Mouse (Mus musculus): ENCODE results near the gene Aqp5. TPM values are rescaled to one million over a fixed set of nuclear protein-coding genes. Genes with fewer than 3 reads are reported as not detected.

Aqp5 gene
- under 1 TPM; 0.32 to 0.62 TPM for total RNA-seq (2021)
- long read RNA-seq = 0 reads

DNA sequence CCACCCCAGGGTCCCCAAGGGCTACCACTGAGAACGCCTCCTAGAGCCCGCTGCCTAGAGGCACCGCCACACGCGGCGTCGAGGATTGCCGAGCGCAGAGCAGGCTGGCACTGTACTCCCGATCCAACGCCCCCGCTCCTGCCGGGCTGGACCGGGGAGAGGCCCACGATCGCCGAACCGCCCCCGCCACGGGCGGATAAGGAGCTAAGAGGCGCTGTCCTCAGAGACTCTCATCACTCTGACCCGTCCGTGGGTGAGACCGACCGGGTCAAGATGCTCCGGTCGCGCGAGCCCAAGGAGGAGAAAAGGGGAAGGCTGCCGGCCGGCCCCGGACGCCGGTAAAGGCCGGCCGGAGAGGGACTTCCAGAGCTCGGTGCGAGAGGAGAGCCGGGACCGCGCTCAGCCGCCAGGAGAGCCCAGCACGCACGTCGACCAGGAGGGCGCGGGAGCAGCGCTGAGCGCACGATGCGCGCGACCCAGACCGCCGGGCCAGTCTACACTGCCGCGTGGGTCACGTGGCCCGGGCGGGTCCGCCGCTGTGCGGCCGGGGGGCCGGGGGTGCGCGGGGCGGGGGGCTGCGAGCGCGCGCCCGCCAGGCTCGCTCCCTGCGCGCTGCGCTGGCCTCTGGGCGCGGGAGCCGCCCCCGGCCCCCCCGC, at the start of gene Aqp5:
TSS of gene Aqp5 (plus strand) at position 354 of the 656 bp plus-strand sequence.
- DNase-seq (ENCODE audit: low spot score in 2 of 2) = no peak

DNA sequence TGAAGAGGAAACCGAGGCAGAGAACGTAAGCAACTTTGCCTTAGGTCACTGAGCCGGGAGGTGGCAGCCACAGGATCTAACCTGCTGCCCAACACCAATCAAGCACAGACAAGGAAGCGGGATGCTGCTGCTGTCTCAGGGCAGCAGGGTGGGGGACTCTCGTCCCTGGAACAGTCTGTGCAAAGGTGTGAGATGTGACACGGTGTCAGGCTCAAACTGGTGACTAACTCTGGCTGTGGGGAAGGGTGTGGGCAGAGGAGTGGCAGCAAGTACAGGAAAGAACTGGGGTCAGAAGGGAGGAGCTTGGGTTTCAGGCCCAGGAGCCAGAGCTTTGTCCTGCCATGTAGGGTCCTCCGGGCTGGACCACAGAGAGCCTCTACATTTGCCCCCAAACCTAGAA, 46.5 kb upstream of the Aqp5 start:
- DNase-seq (ENCODE audit: low spot score in 2 of 2) = no peak

DNA sequence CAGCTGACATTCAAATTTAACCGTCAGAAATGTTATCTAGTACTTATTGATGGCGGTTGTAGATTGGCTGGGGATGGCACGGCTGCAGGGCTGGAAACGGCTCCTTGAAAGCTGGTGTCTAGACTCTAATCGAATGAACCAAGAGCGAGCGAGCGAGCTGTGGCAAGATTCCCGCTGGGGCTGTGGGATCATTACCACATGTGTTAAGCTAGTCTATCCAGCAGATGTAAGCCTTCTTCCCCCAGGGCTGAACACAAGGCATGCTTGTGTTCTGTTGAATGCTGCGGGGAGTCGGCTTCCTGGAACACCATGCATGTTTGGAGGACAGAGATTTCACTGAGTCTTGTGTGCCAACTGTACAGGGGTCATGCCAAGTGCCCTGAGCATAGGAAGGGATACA, 44.0 kb upstream of the Aqp5 start:
- peak in 1 of 2 experiments; percentile 11 for DNase-seq (ENCODE audit: low spot score in 2 of 2)

DNA sequence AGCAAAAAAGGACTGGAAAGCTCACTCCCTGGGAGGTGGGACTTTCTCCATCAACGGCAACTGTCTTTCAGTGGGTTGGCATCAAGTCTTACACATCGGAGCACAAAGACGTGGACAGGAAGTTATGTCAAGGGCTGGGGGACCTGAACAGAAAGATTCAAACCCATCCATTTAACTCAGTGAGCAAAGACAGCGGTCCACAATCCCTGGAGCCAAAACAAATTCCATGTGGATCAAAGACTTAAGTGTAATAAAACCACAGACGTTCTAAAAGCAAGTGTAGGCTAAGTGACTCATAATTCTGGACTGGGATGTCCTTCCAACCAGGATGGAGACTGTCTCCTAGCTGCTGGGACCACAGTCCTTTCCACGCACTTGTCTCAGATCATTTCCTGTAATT, 42.9 kb upstream of the Aqp5 start:
- no peak for DNase-seq (ENCODE audit: low spot score in 2 of 2)

GRCm38 (mm10) chr15:99549901-99550300, 40.7 kb upstream of the Aqp5 start:
- DNase-seq (ENCODE audit: low spot score in 2 of 2) = no peak

DNA sequence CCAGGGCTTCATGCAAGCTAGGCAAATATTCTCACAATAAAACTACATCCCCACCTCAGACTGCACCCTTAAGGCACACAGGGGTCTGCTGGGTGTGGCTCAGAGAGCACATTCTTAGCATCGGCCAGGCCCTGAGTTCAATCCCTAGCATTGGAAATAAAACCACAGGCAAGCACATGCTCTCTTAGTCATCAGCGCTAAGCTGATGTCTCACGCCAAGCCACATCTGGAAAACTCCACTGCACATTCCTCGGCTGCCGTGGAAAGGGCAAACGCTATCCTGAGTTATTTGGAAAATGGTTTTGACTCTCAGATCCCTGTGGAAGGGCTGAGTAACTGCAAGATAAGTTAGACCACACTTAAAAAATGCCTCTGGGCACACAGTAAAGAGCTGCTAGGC, 36.8 kb upstream of the Aqp5 start:
- DNase-seq (ENCODE audit: low spot score in 2 of 2) = no peak

- DNase-seq (ENCODE audit: low spot score in 2 of 2) = no peak
These were observed 31.6 kb upstream of the Aqp5 start for GRCm38 (mm10) chr15:99558947-99559346.

DNA sequence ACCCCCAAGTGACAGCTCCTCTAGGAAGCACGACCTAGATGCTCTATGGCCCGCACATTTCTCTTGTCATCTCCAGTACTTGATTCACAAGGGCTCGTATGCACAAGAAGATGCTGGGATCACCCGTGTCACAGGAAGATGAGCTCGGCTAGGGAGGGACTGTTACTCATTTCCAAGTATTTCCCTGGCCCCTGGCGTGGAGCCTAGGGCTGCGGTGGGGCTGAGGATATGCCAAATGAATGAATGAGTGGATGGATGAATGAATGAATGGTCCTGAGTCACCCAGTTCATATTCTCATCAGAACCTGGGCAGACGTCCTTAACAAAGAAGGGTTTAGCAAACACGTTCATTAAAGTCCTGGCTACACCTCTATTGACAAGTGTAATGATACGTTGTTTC, 30.3 kb upstream of the Aqp5 start:
- no peak for DNase-seq (ENCODE audit: low spot score in 2 of 2)

GRCm38 (mm10) chr15:99567371-99567770, 23.2 kb upstream of the Aqp5 start:
- no peak for DNase-seq (ENCODE audit: low spot score in 2 of 2)

DNA sequence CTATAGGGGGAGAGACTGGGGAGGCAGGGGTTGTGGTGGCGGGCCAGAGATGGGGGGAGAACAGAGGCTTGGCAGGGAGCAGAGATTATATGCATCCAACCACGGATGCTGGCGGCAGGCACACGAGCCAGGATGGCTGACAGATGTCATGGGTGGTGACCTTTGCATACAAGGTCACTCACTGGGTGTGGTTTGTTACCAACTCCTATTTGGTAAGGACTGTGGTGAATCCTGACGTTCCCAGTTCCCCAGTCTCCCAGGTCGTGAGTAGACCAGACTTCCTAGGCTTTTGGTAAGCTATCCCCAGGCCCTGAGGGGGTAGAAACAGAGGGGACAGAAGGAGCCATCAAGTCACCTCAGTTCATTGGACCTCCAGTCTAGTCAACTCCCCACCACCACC, 21.9 kb upstream of the Aqp5 start:
- no peak for DNase-seq (ENCODE audit: low spot score in 2 of 2)

GRCm38 (mm10) chr15:99569123-99569522, 21.5 kb upstream of the Aqp5 start:
- DNase-seq (ENCODE audit: low spot score in 2 of 2) = no peak

DNA sequence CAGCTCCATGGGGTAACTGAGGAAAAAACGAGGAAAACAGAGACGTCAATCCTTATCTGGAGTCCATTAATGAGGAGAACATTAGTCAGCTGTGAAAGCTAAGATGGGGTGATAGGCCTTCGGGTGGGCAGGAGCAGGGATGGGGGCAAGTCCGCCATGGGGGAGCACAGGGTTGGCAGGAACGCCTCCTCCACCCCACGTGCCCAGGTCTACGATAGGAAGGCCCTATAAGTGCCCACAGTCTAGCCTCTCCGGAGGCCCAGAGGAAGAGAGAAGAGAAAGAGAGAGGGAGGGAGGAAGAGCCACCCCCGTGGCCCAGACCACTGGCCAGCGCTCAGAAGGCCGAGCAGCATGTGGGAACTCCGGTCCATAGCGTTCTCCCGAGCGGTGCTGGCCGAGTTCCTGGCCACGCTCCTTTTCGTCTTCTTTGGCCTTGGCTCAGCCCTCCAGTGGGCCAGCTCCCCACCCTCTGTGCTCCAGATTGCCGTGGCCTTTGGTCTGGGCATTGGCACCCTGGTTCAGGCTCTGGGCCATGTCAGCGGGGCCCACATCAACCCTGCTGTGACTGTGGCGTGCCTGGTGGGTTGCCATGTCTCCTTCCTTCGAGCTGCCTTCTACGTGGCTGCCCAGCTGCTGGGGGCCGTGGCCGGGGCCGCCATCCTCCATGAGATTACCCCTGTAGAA, 11.6 kb upstream of the Aqp5 start, which contains the start of gene Aqp2:
TSS of gene Aqp2 (plus strand) at position 254 of the 684 bp plus-strand sequence.
- DNase-seq (ENCODE audit: low spot score in 2 of 2) = no peak

DNA sequence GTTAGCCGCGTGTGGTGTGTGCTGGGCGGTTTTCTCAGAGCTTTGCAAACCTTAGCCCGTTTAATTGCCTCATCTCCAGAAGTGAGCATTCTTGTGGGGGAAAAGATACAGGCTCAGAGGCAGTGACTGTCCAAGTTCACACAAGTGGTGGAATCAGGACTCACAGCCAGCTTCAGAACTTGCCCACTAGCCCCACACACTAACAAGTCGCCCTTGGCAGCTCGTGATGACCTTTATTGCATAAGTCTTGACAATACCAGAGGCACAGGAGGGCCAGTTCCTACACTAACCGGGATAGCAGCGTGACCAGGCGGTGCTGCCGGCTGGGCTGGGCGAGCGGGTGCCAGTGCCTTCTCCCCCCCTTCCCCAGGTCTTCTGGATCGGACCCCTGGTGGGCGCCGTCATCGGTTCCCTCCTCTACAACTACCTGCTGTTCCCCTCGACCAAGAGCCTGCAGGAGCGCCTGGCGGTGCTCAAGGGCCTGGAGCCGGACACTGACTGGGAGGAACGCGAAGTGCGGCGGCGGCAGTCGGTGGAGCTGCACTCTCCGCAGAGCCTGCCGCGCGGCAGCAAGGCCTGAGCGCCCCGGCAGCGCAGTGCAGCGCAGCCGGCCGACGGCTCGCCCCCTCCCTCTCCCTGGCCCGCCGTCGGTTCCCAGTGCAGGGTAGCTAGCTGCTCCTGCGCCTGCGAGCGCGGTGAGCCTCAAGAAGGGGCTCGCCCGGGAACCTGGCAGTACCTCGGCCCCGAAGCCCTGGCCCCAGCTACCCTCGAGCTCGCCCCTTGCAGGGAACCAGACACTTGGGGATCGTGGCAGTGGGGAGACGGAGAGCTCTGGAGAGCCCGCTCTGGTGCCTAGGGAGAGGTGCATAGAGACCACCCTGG, 6.9 kb upstream of the Aqp5 start:
- no peak for DNase-seq (ENCODE audit: low spot score in 2 of 2)

- no peak for DNase-seq (ENCODE audit: low spot score in 2 of 2)
These were observed 6.0 kb upstream of the Aqp5 start for GRCm38 (mm10) chr15:99584407-99585202.

DNA sequence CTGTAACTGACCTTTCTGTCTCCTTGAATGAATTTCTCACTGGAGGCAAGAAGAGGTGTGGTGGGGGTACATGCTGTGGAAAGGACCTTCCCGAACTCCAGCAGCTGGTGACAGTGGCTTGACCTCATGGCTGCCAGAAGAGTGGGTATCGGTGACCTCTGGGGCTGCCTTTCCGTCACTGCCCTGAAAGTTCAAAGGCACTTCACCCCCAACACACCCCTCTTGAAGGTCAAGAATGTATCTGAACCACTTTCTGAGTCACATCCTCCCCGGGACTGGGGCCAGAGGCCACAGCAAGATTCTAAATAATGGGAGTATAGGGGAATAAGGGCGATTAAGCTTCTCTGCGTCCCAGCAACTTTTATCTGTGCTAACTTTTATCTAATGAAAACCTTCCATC, 4.8 kb upstream of the Aqp5 start:
- no peak for DNase-seq (ENCODE audit: low spot score in 2 of 2)

DNA sequence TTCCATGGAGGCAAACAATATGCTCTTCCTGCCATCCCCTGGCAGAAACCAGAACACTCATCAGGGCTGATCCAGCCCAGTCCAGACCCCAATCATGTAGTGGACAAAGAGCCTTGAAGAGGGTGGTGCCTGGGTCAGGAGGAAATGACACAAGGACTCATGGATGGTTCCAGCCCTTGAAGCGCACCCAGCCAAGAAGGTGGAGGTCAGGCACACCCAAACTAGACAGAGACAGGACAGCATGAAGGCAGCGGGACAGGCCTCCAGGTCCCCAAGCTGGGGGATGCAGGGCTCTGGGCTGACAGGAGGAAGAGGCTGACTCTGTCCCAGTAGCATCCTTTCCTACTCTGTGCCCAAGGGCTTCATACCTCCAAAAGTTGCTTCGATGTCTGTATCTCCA, 4.1 kb upstream of the Aqp5 start:
- DNase-seq (ENCODE audit: low spot score in 2 of 2) = no peak

- DNase-seq (ENCODE audit: low spot score in 2 of 2) = no peak
These were observed 1.3 kb upstream of the Aqp5 start for GRCm38 (mm10) chr15:99589237-99589636.

DNA sequence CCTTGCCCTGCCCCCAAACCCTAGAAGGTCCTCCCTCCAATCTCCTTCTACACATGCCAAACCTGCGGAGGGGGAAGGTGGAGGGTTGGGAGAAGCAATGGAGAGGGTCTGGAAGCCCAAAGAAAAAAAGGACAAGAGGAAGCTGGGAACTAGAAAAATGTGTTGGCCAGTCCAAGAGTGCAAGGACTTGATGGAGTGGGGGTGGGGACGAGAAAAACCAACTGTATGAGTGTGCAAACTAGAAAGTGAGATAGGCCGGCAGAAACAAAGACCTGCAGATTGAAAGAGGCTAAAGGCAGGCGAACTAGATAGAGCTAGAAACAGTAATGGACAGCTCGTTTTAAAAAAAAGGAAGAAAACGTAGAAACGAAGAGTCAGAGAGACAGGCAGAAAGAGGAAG, 878 bp upstream of the Aqp5 start:
- no peak for DNase-seq (ENCODE audit: low spot score in 2 of 2)

GRCm38 (mm10) chr15:99592177-99592576, 1.6 kb downstream of the Aqp5 start:
- no peak for DNase-seq (ENCODE audit: low spot score in 2 of 2)

- no peak for DNase-seq (ENCODE audit: low spot score in 2 of 2)
These were observed 2.3 kb downstream of the Aqp5 start for GRCm38 (mm10) chr15:99592877-99593276.

DNA sequence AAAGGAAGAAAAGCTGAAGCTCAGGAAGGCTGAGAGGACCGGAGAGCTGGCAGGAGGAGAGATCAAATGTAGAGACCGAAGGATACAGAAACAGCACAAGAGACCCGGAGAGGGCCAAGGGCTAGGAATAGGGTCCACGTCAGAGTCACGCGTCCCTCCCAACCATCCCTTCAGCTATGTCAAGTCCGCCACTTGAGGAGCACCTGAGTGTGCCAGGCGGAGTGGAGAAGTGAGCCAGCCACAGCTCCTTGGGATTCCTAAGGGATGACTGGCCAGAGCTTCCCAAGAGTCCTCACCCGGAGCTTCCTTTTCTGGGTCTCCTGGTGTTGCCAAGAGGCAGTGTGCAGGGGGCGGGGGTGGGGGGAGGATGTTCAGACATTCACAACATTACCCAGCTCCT, 4.4 kb downstream of the Aqp5 start:
- no peak for DNase-seq (ENCODE audit: low spot score in 2 of 2)
